Mouse (Mus musculus) lung, postnatal 0 days (tissue): Measurements from ENCODE around the gene Il23a. TPM values are rescaled to one million over a fixed set of nuclear protein-coding genes. Genes with fewer than 3 reads are reported as not detected.
"Not testable (repeated sequence)": the region's sequence is repeated elsewhere in the genome, so short reads cannot be mapped to it uniquely, and the experiment has no call there.

Experiments
- ATAC-seq: fragments of 200-750 bp; cut with Nextera tagmentation; 2 replicates; pipeline ENCODE4 v1.8.0; 2017; ENCODE audit warnings: moderate library complexity
- DNase-seq: peaks from one replicate; pipeline ENCODE4 v3.0.0-alpha.2; 2016; ENCODE audit warnings: low spot score
- H3K27ac ChIP-seq: fragments of 300-500 bp; sonication (generic); 2 replicates; pipeline ENCODE4 v1.5.1; 2014; ENCODE audit warnings: antibody characterized with exemption, mild to moderate bottlenecking, low read length, mixed read lengths
- H3K27me3 ChIP-seq: fragments of 300-500 bp; sonication (generic); replicated peaks from 2 replicates; pipeline ENCODE4 v1.6.1; 2014; ENCODE audit warnings: low read length, mixed read lengths; ENCODE audit not compliant: insufficient read depth
- H3K36me3 ChIP-seq: fragments of 300-500 bp; sonication (generic); 2 replicates; pipeline ENCODE4 v1.6.1; 2014; ENCODE audit warnings: low read length, mixed read lengths; ENCODE audit not compliant: insufficient read depth
- H3K4me1 ChIP-seq: fragments of 300-500 bp; sonication (generic); 2 replicates; pipeline ENCODE4 v1.6.1; 2014; ENCODE audit warnings: antibody characterized with exemption, low read depth, low read length, mixed read lengths; ENCODE audit not compliant: insufficient read depth
- H3K4me2 ChIP-seq: fragments of 300-500 bp; sonication (generic); replicated peaks from 2 replicates; pipeline ENCODE4 v1.6.1; 2014; ENCODE audit warnings: low read depth, mild to moderate bottlenecking, low read length, moderate library complexity, mixed read lengths
- H3K4me3 ChIP-seq: fragments of 300-500 bp; sonication (generic); 2 replicates; pipeline ENCODE4 v1.5.1; 2014; ENCODE audit warnings: low read depth, low read length
- H3K9ac ChIP-seq: fragments of 300-500 bp; sonication (generic); replicated peaks from 2 replicates; pipeline ENCODE4 v1.6.1; 2014; ENCODE audit warnings: low read depth, mild to moderate bottlenecking
- H3K9me3 ChIP-seq: fragments of 300-500 bp; sonication (generic); 2 replicates; pipeline ENCODE4 v1.6.1; 2016; ENCODE audit warnings: low read length, mixed read lengths
- CTCF ChIP-seq: IDR thresholded peaks from 2 replicates; pipeline ENCODE4 v1.5.1; 2016; ENCODE audit warnings: antibody characterized with exemption, mild to moderate bottlenecking
- EP300 ChIP-seq: IDR thresholded peaks from 2 replicates; pipeline ENCODE4 v1.6.1; 2016; ENCODE audit warnings: antibody characterized with exemption, mild to moderate bottlenecking, control low read depth
- WGBS: fragments of 180-500 bp; shearing (Covaris S2); extraction: QIAGEN DNeasy Blood & Tissue Kit; methylation state at CpG from one replicate; pipeline ENCODE4 v1.1.7; 2014; 5-methylcytosine and 5-hydroxymethylcytosine counted together
- polyA plus RNA-seq: library from polyadenylated mRNA; unstranded; fragments of >200 nt; fragmentation: Nextera tagmentation; extraction: Ambion mirVana; gene quantifications from 2 replicates; pipeline ENCODE4 v1.2.1, GENCODE M21; 2015

Gene Il23a
- polyA plus RNA-seq, 1 experiment from 2014 or later: 0.30 TPM

GRCm38 (mm10) chr10:128282886-128283450 lies 15.6 kb downstream of the Il23a start:
- 83% methylated on average over 20 of the region's 20 CpGs for WGBS
- H3K4me2 ChIP-seq: no peak overlapping the region

GRCm38 (mm10) chr10:128281682-128282081 lies 16.9 kb downstream of the Il23a start:
- TF ChIP-seq EP300: no peak
- TF ChIP-seq CTCF: no peak
- H3K4me3 ChIP-seq: no peak overlapping the region
- H3K4me1 ChIP-seq: no peaks in the 10 kb centered on the region
- no peak overlapping the region for H3K9ac ChIP-seq
- H3K36me3 ChIP-seq: peaks cover 30% of the 10 kb centered on the region; the same call in 1 of the 2 replicates
- DNase-seq (no peak), ATAC-seq (no peak)
- H3K4me2 ChIP-seq: no peak overlapping the region
- 88% methylated on average over 14 of the region's 14 CpGs for WGBS
- H3K27ac ChIP-seq: no peak overlapping the region
- no peaks in the 10 kb centered on the region for H3K9me3 ChIP-seq
- H3K27me3 ChIP-seq: no peaks in the 10 kb centered on the region

More at GRCm38 (mm10) chr10:128282886-128283450, 15.6 kb downstream of the Il23a start:
- no peak overlapping the region for H3K9ac ChIP-seq
- H3K4me3 ChIP-seq: no peak overlapping the region
- H3K27me3 ChIP-seq: no peaks in the 10 kb centered on the region
- H3K9me3 ChIP-seq: no peaks in the 10 kb centered on the region
- H3K27ac ChIP-seq: no peak overlapping the region
- DNase-seq (no peak), ATAC-seq (no peak)
- no peaks in the 10 kb centered on the region for H3K4me1 ChIP-seq
- no peak for TF ChIP-seq EP300
- no peak for TF ChIP-seq CTCF
- H3K36me3 ChIP-seq: peaks cover 25% of the 10 kb centered on the region; the same call in 1 of the 2 replicates

GRCm38 (mm10) chr10:128280943-128281342 lies 17.6 kb downstream of the Il23a start:
- WGBS: 68% methylated on average over 6 of the region's 6 CpGs
- H3K27ac ChIP-seq: no peak overlapping the region
- no peak overlapping the region for H3K4me2 ChIP-seq
- no peak overlapping the region for H3K4me3 ChIP-seq
- H3K27me3 ChIP-seq: no peaks in the 10 kb centered on the region
- no peak for TF ChIP-seq EP300
- no peak for TF ChIP-seq CTCF
- ATAC-seq: no peak
- no peaks in the 10 kb centered on the region for H3K4me1 ChIP-seq
- H3K9ac ChIP-seq: no peak overlapping the region
- H3K36me3 ChIP-seq: peaks cover 29% of the 10 kb centered on the region; the same call in 1 of the 2 replicates
- no peak for DNase-seq
- H3K9me3 ChIP-seq: no peaks in the 10 kb centered on the region

GRCm38 (mm10) chr10:128278158-128278557 lies 20.4 kb downstream of the Il23a start:
- no peak overlapping the region for H3K9ac ChIP-seq
- H3K27me3 ChIP-seq: no peaks in the 10 kb centered on the region
- H3K4me3 ChIP-seq: no peak overlapping the region
- TF ChIP-seq EP300 (no peak), CTCF (no peak)
- no peak overlapping the region for H3K4me2 ChIP-seq
- WGBS: 64% methylated on average over 6 of the region's 6 CpGs
- H3K4me1 ChIP-seq: no peaks in the 10 kb centered on the region
- DNase-seq: no peak
- H3K36me3 ChIP-seq: peaks cover 15% of the 10 kb centered on the region; the same call in 1 of the 2 replicates
- H3K9me3 ChIP-seq: no peaks in the 10 kb centered on the region
- ATAC-seq: no peak
- H3K27ac ChIP-seq: no peak overlapping the region

- not testable (repeated sequence) for H3K27me3 ChIP-seq, H3K4me2 ChIP-seq, H3K4me3 ChIP-seq, H3K36me3 ChIP-seq, H3K4me1 ChIP-seq, H3K9ac ChIP-seq, H3K27ac ChIP-seq, H3K9me3 ChIP-seq, ATAC-seq
- WGBS: 68% methylated on average over 1 of the region's 1 CpGs
- peak; percentile 55 for DNase-seq
Measured at GRCm38 (mm10) chr10:128275374-128275773, 23.2 kb downstream of the Il23a start.

GRCm38 (mm10) chr10:128272819-128273439 lies 25.6 kb downstream of the Il23a start:
- H3K27me3 ChIP-seq, H3K36me3 ChIP-seq, DNase-seq, H3K9ac ChIP-seq, H3K9me3 ChIP-seq, ATAC-seq, H3K4me2 ChIP-seq, H3K4me3 ChIP-seq, H3K27ac ChIP-seq, H3K4me1 ChIP-seq: not testable (repeated sequence)
- 93% methylated on average over 4 of the region's 7 CpGs for WGBS
